Mouse (Mus musculus) kidney, adult 11 months (tissue): ENCODE data around the gene Tk2.

Experiments used
- DNase-seq: peaks from one replicate; pipeline ENCODE4 v3.0.0; 2022

Gene Tk2

DNA sequence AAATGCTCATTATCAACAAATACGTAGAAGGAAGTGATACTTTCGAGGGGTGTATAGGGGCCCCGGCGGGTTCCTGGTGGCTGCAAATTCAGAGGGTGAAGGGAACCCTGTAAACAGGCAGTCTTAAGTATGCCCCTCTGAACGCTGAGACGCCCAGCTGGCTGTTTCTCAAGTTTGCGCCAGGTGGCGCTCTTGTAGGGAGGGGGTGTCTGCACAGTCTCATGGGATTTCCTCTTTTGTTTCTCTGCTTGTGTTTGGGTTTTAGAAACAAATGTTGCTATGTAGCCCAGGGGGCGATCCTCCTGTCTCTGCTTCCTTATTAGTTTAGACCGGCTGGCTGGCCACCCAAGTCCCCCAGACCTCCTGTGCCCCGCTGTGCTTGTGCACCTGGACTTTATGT, 29.3 kb downstream of the Tk2 start:
- no peak for DNase-seq

DNA sequence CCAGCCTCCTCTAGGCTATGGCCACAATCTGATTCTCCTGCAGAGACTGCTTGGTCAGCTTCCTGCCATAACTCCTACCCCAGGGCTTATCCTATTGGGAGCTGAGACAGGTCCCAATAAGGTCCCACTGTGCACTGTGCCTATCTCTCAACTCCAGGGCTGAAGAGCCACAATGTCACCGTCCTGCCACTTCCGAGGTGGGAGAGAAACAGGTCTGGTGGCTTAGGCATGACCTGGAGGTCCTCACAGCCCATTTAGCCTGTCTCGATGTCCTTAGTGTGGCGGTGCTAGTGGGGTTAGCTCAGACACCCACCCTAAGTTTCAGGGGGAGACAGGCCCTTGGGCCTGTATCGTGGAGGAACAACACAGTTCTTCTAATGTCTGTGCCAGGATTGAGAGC, 30.8 kb downstream of the Tk2 start:
- no peak for DNase-seq

DNA sequence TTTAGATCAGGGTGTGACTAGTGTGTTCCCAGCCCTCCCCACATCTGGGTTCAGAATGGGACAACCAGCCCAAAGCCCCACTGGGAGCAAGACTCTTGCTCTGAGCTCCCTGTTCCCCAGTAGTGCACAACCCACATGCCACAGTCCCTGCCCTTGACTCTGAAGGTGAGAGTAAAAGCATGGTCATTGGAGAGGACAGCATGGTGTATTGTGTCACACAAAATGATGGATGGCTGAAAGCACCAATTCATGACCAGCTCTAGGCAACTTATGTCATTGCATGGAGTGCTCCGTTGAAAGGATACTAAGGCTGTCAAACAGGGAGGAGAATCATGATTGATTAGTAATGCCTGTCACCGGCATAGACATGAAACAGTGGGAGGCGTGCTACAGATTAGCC, 43.1 kb downstream of the Tk2 start:
- DNase-seq = no peak

DNA sequence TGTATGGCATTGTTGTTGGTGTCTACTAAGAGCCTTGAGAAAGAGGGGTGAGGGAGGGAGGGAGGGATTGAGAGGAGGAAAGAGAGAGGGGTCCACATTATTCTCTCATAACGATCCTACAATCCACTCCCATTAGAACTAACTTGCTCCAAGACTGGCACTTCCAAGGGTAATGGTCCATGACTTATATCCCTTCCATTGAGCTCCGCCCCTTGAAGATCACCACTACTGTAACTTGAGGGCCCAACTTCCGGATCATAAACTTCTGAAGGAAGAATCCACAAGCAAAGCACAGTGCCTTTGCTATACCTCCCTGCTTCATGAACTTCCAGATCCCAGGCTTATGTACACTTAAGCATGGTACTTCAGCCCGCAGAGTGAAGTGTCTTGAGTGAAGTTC, 46.0 kb downstream of the Tk2 start:
- DNase-seq = no peak

DNA sequence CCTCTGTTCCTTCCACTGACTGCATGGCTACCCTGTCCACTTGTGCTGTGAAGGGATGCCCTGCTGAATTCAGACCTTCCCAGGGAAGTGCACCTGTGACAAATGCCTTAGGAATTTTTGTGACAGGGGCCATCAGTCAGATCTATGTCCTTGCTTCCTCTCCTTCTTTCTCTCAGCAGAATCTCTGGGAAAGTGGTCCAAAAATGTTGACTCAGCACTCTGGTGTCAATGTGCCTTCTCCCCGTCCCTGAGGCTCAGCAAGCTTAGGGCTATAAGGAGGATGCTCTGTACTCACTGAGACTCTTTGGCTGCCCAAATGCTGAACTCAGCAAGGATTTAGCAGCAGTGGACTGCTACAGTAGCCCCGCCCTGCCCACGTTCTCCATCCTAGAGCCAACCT, 46.7 kb downstream of the Tk2 start:
- DNase-seq = no peak

DNA sequence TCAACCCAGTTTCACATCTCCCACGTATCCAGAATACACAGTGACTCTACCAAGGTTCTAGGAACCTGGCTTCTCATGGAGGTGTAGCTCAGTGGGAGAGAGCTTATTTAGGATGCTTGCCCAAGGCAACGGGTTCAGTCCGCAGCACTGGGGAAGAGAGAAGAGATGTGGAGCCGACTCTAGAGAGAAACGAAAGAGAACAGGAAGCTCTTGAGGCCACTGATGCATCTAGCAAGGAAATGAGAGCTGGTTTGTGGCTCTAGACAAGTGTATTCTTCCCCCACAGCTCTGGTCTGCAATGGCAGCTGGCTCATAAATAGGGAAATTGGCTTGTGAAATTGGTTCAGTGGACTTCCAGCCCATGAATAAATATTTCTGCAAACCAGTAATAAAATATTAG, 48.6 kb downstream of the Tk2 start:
- DNase-seq = no peak

DNA sequence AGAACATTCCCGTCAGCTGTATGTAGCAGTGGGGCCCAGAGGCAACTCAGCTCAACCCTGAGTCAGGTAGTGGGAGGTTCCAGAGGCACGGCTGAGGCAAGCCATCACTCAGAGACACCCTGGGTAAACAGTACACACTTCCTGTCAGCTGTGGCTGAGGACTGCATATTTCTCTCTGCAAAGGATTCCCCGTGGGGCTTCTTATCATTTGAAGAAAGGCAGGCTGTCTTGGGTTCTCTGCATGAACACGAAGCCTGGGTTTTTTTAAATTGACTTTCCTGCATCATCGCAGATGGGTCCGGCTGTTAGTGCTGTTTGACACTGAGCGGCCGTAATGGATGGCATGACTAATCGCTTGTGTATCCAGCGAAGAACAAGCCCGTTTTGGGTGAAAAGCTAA, 56.9 kb downstream of the Tk2 start:
- DNase-seq = no peak

DNA sequence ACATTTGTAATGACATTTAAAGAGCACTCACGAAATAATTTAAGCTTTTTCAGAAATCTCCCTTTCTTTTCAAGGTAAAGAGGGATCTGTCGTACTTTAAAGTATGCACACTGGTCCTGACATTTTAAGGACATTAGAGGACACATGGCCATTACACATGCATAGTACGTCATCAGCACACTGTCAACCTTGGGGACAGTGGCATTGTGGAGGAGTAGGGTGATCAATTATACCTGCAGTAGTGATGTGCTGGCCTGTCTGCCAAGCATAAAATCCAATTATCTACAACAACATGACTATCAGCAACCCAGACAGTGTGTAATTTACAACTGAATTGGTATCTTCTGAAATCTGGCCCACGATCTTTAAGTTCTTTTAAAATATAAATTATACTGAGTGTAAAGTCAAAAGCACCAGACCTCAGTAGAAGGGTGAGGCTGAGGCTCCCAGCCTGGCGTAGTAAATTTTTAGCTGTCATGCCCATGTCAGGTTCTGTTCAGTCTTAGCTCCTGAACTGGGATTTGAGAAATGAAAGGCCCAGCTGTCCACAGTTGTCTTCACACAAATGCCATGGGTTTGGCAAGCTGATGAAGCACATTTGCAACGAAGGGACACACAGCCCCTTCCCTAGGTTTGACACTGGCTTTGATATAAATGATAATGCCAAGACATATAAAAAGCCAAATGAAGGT, 57.4 kb downstream of the Tk2 start:
- DNase-seq = no peak

DNA sequence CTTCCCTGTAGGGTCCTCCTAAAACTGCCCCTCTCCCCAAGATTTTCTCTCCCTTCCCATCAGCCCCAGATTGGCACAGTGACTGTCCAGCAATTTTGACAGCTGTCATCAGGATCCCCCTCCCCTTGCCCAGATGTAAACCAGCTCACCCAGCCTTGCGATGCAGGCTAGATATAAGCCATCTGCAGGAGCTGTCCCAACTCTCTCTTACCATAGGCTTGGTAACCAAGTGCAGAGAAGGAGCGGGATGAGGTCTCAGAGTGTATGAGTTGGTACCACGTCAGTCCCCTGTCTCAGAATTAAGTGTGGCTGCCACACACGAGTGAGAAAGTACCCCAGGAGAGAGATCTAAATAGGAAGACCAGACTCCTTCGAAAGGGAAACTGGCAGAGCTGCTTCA, 59.9 kb downstream of the Tk2 start:
- no peak for DNase-seq

DNA sequence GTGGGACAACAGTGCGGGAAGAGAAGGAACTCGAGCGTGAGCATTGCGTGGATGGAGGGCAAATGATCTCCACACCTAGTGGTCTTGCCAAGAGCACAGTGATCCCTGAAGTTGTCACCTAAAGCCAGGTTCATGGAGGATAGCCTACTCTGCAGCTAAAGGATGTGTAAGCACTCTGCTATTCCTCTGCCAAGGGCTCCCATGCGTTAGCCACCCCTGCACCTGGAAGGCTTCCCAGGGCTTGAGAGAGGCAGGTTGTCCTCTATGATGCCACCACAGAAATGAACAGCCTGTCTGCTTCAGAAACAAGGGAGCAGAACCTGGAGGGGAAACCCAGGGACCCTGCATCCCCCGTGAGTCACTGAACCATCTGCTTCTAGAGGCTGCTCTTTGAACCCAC, 60.7 kb downstream of the Tk2 start:
- no peak for DNase-seq

DNA sequence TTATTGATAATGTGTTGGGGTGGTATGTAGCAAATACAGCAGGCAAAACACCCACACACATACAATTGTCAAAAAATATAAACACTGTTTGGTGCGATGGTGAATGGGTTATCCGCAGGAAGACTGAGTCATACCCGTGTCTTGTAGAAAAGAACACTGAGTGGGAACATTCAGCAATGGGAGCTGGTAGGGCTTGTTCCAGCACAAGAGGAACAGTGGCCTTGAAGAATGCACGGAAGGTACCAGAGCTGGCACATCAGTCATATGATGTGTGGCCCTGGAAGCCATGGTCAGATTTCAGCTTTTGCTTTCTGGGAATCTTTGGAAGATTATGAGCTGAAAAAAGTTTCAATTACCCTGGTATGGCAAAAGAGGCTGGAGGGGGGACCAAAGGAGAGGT, 61.5 kb downstream of the Tk2 start:
- DNase-seq = no peak

DNA sequence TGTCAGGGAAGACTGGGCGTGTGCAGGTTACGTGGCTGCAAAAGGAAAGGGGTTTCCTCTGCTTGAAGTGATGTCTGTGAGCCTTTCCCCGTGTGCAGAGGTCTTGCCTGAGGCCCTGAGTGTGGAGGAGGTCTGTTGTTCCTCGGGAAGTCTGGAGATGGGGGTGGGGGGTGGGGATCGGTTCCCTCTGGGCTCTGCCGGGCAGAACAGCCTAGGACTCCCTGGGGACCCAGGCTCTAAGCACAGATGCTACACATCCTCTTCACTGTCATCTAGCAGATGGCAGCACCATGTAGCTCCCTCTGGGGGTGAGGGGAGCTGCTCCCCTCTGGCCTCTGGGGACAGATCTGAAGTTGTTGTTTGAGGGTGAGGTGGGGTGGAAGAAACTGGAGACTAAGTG, 63.5 kb downstream of the Tk2 start:
- no peak for DNase-seq

DNA sequence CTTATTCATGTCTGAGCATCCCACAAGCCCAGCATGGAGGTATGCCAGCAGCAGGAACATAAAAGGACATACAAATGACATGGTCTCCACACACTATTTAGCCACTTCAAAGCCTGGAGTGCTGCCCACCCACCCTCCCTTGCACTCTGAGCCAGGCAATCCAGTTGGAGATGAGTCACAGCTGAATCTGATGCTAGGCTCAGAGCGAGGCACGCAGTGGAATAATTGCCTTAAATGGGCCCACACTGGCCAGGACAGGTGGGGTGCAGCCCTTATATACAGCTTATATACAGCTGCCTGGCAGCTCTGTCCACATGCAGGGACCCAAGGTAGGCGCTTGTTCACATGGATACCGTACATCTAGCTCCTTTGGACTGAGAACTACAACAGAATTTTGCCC, 71.3 kb downstream of the Tk2 start:
- DNase-seq = no peak
